Mouse (Mus musculus): ENCODE data around the gene Gm42791.

DNA sequence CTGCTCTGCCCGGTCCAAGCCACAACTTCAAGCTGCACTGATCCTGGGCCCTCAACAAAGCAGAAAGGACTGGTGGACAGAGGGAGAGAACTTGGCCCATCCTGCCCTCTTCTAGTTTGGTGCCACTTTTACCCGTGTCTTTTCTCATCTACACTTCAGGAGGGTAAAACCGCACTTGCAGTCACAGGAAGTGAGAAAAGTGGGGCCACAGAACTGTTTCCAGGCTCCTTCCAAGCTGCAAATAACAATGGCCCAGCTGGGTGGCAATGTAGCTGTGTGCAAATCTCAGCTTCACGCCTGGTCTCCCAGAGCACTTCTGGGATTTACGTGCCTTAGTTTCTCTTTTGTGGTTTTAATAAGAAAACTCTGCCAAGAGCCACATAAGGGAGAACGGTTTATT is 127.2 kb downstream of the Gm42791 start:
- TF ChIP-seq POLR2A (IDR thresholded peaks at IDR 0.05; ENCODE audit: borderline replicate concordance, control insufficient read depth, low read depth, low read length) (no peak), CTCF (IDR thresholded peaks at IDR 0.05; ENCODE audit: control insufficient read depth, insufficient read depth, low read length) (no peak)

All from bone marrow, adult 2 months (tissue).